Mouse (Mus musculus): ENCODE data around the gene Rnase13.

GRCm38 (mm10) chr14:51918125-51918524 lies 4.4 kb downstream of the Rnase13 start, which contains the start of gene Tppp2:
- TF ChIP-seq CTCF (IDR thresholded peaks at IDR 0.05) (no peak), POLR2A (IDR thresholded peaks at IDR 0.05; ENCODE audit: insufficient read depth, low read depth, low read length) (no peak)

Data from heart, adult 2 months (tissue).